Mouse (Mus musculus) limb, embryonic 11.5 days (tissue): ENCODE results near the gene Spa17. TPM values are rescaled to one million over a fixed set of nuclear protein-coding genes. Genes with fewer than 3 reads are reported as not detected.

Experiments
- ATAC-seq: fragments of 200-750 bp; cut with Nextera tagmentation; 2 replicates; pipeline ENCODE4 v1.8.0; 2017; ENCODE audit warnings: low read depth; ENCODE audit not compliant: insufficient number of reproducible peaks, low FRiP score, low TSS enrichment
- DNase-seq: peaks from one replicate; pipeline ENCODE4 v3.0.0-alpha.2; 2015; ENCODE audit warnings: low spot score
- H3K27ac ChIP-seq: fragments of 300-500 bp; sonication (generic); replicated peaks from 2 replicates; pipeline ENCODE4 v1.5.1; 2014; ENCODE audit warnings: low read depth, mild to moderate bottlenecking, low read length
- H3K27me3 ChIP-seq: fragments of 300-500 bp; sonication (generic); 2 replicates; pipeline ENCODE4 v1.6.1; 2014; ENCODE audit warnings: mild to moderate bottlenecking, low read length, mixed read lengths; ENCODE audit not compliant: control insufficient read depth, insufficient read depth
- H3K36me3 ChIP-seq: fragments of 300-500 bp; sonication (generic); 2 replicates; pipeline ENCODE4 v1.6.1; 2014; ENCODE audit warnings: mild to moderate bottlenecking, low read length, moderate library complexity, mixed read lengths; ENCODE audit not compliant: control insufficient read depth, insufficient read depth
- H3K4me1 ChIP-seq: fragments of 300-500 bp; sonication (generic); 2 replicates; pipeline ENCODE4 v1.6.1; 2014; ENCODE audit warnings: low read length, mixed read lengths; ENCODE audit not compliant: control insufficient read depth, insufficient read depth
- H3K4me2 ChIP-seq: fragments of 300-500 bp; sonication (generic); 2 replicates; pipeline ENCODE4 v1.6.1; 2014; ENCODE audit warnings: low read depth, mild to moderate bottlenecking, moderate library complexity; ENCODE audit not compliant: severe bottlenecking
- H3K4me3 ChIP-seq: fragments of 300-500 bp; sonication (generic); 2 replicates; pipeline ENCODE4 v1.5.1; 2014; ENCODE audit warnings: low read depth, low read length
- H3K9ac ChIP-seq: fragments of 300-500 bp; sonication (generic); 2 replicates; pipeline ENCODE4 v1.6.1; 2014; ENCODE audit warnings: mild to moderate bottlenecking, low read length
- H3K9me3 ChIP-seq: fragments of 300-500 bp; sonication (generic); 2 replicates; pipeline ENCODE4 v1.6.1; 2016; ENCODE audit warnings: low read length; ENCODE audit not compliant: control insufficient read depth
- WGBS: fragments of 180-500 bp; shearing (Covaris S2); extraction: QIAGEN DNeasy Blood & Tissue Kit; methylation state at CpG from one replicate; pipeline ENCODE4 v1.1.7; 2014; 5-methylcytosine and 5-hydroxymethylcytosine counted together
- polyA plus RNA-seq: library from polyadenylated mRNA; unstranded; fragments of >200 nt; fragmentation: Nextera tagmentation; extraction: Ambion mirVana; gene quantifications from 2 replicates; pipeline ENCODE4 v1.2.1, GENCODE M21; 2014

Gene Spa17
- polyA plus RNA-seq, 1 experiment from 2014 or later, result 7.2 TPM

GRCm38 (mm10) chr9:37646246-37646645 is 32.7 kb upstream of the Spa17 start:
- Histone ChIP-seq H3K36me3 (peaks cover 17% of the 10 kb centered on the region), H3K4me3 (no peak overlapping the region), H3K9ac (no peak overlapping the region), H3K9me3 (no peaks in the 10 kb centered on the region), H3K27ac (no peak overlapping the region), H3K27me3 (no peaks in the 10 kb centered on the region), H3K4me1 (no peaks in the 10 kb centered on the region), H3K4me2 (no peak overlapping the region)
- no peak for ATAC-seq
- 84% methylated on average over 3 of the region's 3 CpGs for WGBS
- DNase-seq, result no peak

GRCm38 (mm10) chr9:37638721-37639120 is 25.2 kb upstream of the Spa17 start:
- 87% methylated on average over 3 of the region's 3 CpGs for WGBS
- ATAC-seq (no peak), DNase-seq (no peak)
- no peaks in the 10 kb centered on the region for H3K36me3 ChIP-seq
- no peak overlapping the region for H3K4me3 ChIP-seq
- no peak overlapping the region for H3K27ac ChIP-seq
- no peak overlapping the region for H3K9ac ChIP-seq
- H3K4me1 ChIP-seq, result no peaks in the 10 kb centered on the region
- no peaks in the 10 kb centered on the region for H3K9me3 ChIP-seq
- no peaks in the 10 kb centered on the region for H3K27me3 ChIP-seq
- no peak overlapping the region for H3K4me2 ChIP-seq

- H3K9ac ChIP-seq, result no peak overlapping the region
These were observed 23.4 kb upstream of the Spa17 start for GRCm38 (mm10) chr9:37636800-37637542.

GRCm38 (mm10) chr9:37636335-37636734 is 22.8 kb upstream of the Spa17 start:
- Histone ChIP-seq H3K9ac (no peak overlapping the region), H3K9me3 (no peaks in the 10 kb centered on the region), H3K4me1 (no peaks in the 10 kb centered on the region), H3K27ac (no peak overlapping the region), H3K4me2 (no peak overlapping the region), H3K4me3 (no peak overlapping the region), H3K36me3 (no peaks in the 10 kb centered on the region), H3K27me3 (no peaks in the 10 kb centered on the region)
- 17% methylated on average over 7 of the region's 7 CpGs for WGBS
- DNase-seq (peak; percentile 70), ATAC-seq (no peak)

More at GRCm38 (mm10) chr9:37636800-37637542, 23.4 kb upstream of the Spa17 start:
- WGBS, result 61% methylated on average over 6 of the region's 6 CpGs
- no peaks in the 10 kb centered on the region for H3K27me3 ChIP-seq
- H3K4me3 ChIP-seq, result no peak overlapping the region
- H3K36me3 ChIP-seq, result no peaks in the 10 kb centered on the region
- DNase-seq (no peak), ATAC-seq (no peak)
- H3K27ac ChIP-seq, result no peak overlapping the region
- H3K4me2 ChIP-seq, result no peak overlapping the region
- no peaks in the 10 kb centered on the region for H3K9me3 ChIP-seq
- H3K4me1 ChIP-seq, result no peaks in the 10 kb centered on the region

GRCm38 (mm10) chr9:37634269-37634668 is 20.7 kb upstream of the Spa17 start:
- Histone ChIP-seq H3K4me2 (no peak overlapping the region), H3K36me3 (no peaks in the 10 kb centered on the region), H3K27me3 (no peaks in the 10 kb centered on the region), H3K9ac (no peak overlapping the region), H3K4me1 (no peaks in the 10 kb centered on the region), H3K27ac (no peak overlapping the region), H3K4me3 (no peak overlapping the region), H3K9me3 (no peaks in the 10 kb centered on the region)
- no peak for DNase-seq
- no peak for ATAC-seq
- WGBS, result 90% methylated on average over 3 of the region's 3 CpGs

- no peaks in the 10 kb centered on the region for H3K27me3 ChIP-seq
- H3K4me1 ChIP-seq, result no peaks in the 10 kb centered on the region
- H3K4me3 ChIP-seq, result no peak overlapping the region
- ATAC-seq (no peak), DNase-seq (no peak)
- H3K9ac ChIP-seq, result no peak overlapping the region
- H3K27ac ChIP-seq, result no peak overlapping the region
- no peaks in the 10 kb centered on the region for H3K9me3 ChIP-seq
- no peaks in the 10 kb centered on the region for H3K36me3 ChIP-seq
- no peak overlapping the region for H3K4me2 ChIP-seq
- WGBS, result 85% methylated on average over 2 of the region's 2 CpGs
These were observed 18.8 kb upstream of the Spa17 start for GRCm38 (mm10) chr9:37632305-37632704.

- Histone ChIP-seq H3K36me3 (no peaks in the 10 kb centered on the region), H3K4me1 (no peaks in the 10 kb centered on the region), H3K4me3 (no peak overlapping the region), H3K4me2 (no peak overlapping the region), H3K27ac (no peak overlapping the region), H3K27me3 (no peaks in the 10 kb centered on the region), H3K9me3 (no peaks in the 10 kb centered on the region), H3K9ac (no peak overlapping the region)
- 92% methylated on average over 2 of the region's 2 CpGs for WGBS
- DNase-seq (no peak), ATAC-seq (no peak)
These were observed 16.4 kb upstream of the Spa17 start for GRCm38 (mm10) chr9:37629941-37630340.

GRCm38 (mm10) chr9:37628581-37628980 is 15.1 kb upstream of the Spa17 start:
- no peaks in the 10 kb centered on the region for H3K36me3 ChIP-seq
- H3K4me3 ChIP-seq, result no peak overlapping the region
- no peaks in the 10 kb centered on the region for H3K4me1 ChIP-seq
- no peak for ATAC-seq
- 76% methylated on average over 4 of the region's 4 CpGs for WGBS
- no peaks in the 10 kb centered on the region for H3K27me3 ChIP-seq
- no peaks in the 10 kb centered on the region for H3K9me3 ChIP-seq
- H3K27ac ChIP-seq, result no peak overlapping the region
- H3K9ac ChIP-seq, result no peak overlapping the region
- no peak overlapping the region for H3K4me2 ChIP-seq
- DNase-seq, result no peak

GRCm38 (mm10) chr9:37627263-37627662 is 13.7 kb upstream of the Spa17 start:
- Histone ChIP-seq H3K27ac (no peak overlapping the region), H3K4me3 (no peak overlapping the region), H3K36me3 (no peaks in the 10 kb centered on the region), H3K27me3 (no peaks in the 10 kb centered on the region), H3K9ac (no peak overlapping the region), H3K9me3 (no peaks in the 10 kb centered on the region), H3K4me1 (no peaks in the 10 kb centered on the region), H3K4me2 (no peak overlapping the region)
- ATAC-seq, result no peak
- no peak for DNase-seq
- 94% methylated on average over 1 of the region's 1 CpGs for WGBS
